Mouse (Mus musculus) liver, embryonic 14.5 days (tissue): ENCODE data around the gene Itga5. TPM values are rescaled to one million over a fixed set of nuclear protein-coding genes. Genes with fewer than 3 reads are reported as not detected.

Experiments used
- ATAC-seq: fragments of 200-750 bp; cut with Nextera tagmentation; 2 replicates; pipeline ENCODE4 v1.8.0; 2017; ENCODE audit warnings: moderate number of reproducible peaks, mild to moderate bottlenecking, moderate library complexity; ENCODE audit not compliant: insufficient read depth
- DNase-seq, 3 experiments: peaks; one replicate each; pipeline ENCODE4 v3.0.0-alpha.2; 2012 to 2013; ENCODE audit warnings: low read depth in 3 of 3, low spot score in 3 of 3
- H3K27ac ChIP-seq: fragments of 300-500 bp; sonication (generic); 2 replicates; pipeline ENCODE4 v1.5.1; 2014; ENCODE audit warnings: moderate library complexity, mild to moderate bottlenecking, control low read depth, inconsistent platforms
- H3K27me3 ChIP-seq: fragments of 300-500 bp; sonication (generic); 2 replicates; pipeline ENCODE4 v1.6.1; 2014; ENCODE audit warnings: mild to moderate bottlenecking, low read length, moderate library complexity; ENCODE audit not compliant: control insufficient read depth, insufficient read depth
- H3K36me3 ChIP-seq: fragments of 300-500 bp; sonication (generic); replicated peaks from 2 replicates; pipeline ENCODE4 v1.6.1; 2014; ENCODE audit warnings: low read depth; ENCODE audit not compliant: control insufficient read depth, insufficient read depth
- H3K4me1 ChIP-seq, 2 experiments: fragments of 200-500 bp in 1 of 2; fragments of 300-500 bp in 1 of 2; sonication (generic) in 1 of 2; replicated peaks; 2 replicates each; pipeline ENCODE4 v1.6.1; 2012 to 2014; ENCODE audit warnings: antibody characterized with exemption in 1 of 2, inconsistent platforms in 1 of 2, low read length in 1 of 2; ENCODE audit not compliant: control insufficient read depth in 2 of 2, insufficient read depth in 2 of 2
- H3K4me2 ChIP-seq: fragments of 300-500 bp; sonication (generic); 2 replicates; pipeline ENCODE4 v1.6.1; 2014; ENCODE audit warnings: low read depth, mild to moderate bottlenecking, control low read depth, moderate library complexity
- H3K4me3 ChIP-seq, 2 experiments: fragments of 200-500 bp in 1 of 2; fragments of 300-500 bp in 1 of 2; sonication (generic) in 1 of 2; 2 replicates each; pipeline ENCODE4 v1.5.1; 2012 to 2014; ENCODE audit warnings: low read depth in 2 of 2, low read length in 2 of 2, mild to moderate bottlenecking in 2 of 2, control low read depth in 1 of 2, inconsistent platforms in 1 of 2, moderate library complexity in 1 of 2; ENCODE audit not compliant: insufficient read depth in 1 of 2
- H3K9ac ChIP-seq: fragments of 300-500 bp; sonication (generic); replicated peaks from 2 replicates; pipeline ENCODE4 v1.6.1; 2014; ENCODE audit warnings: mild to moderate bottlenecking, control low read depth, moderate library complexity
- H3K9me3 ChIP-seq: fragments of 300-500 bp; sonication (generic); 2 replicates; pipeline ENCODE4 v1.6.1; 2016; ENCODE audit warnings: low read length, mixed read lengths; ENCODE audit not compliant: control insufficient read depth
- CTCF ChIP-seq: IDR thresholded peaks from 2 replicates; pipeline ENCODE4 v1.5.1; 2016; ENCODE audit warnings: antibody characterized with exemption, low read depth, control low read depth
- EP300 ChIP-seq: IDR thresholded peaks from 2 replicates; pipeline ENCODE4 v1.6.1; 2016; ENCODE audit warnings: antibody characterized with exemption, low read depth
- WGBS: fragments of 180-500 bp; shearing (Covaris S2); extraction: QIAGEN DNeasy Blood & Tissue Kit; methylation state at CpG from one replicate; pipeline ENCODE4 v1.1.7; 2014; ENCODE audit not compliant: insufficient replicate concordance; 5-methylcytosine and 5-hydroxymethylcytosine counted together
- polyA plus RNA-seq, 2 experiments: library from polyadenylated mRNA; depleted of rRNA in 1 of 2; stranded (reverse) in 1 of 2; unstranded in 1 of 2; fragments of >200 nt; fragmentation: Nextera tagmentation in 1 of 2; extraction: Ambion mirVana in 1 of 2; gene quantifications; 2 replicates each; pipeline versions ENCODE4 v1.2.1 to v1.2.3; 2012 to 2014

Itga5 gene
- polyA plus RNA-seq, 2 experiments: 8.4 to 9.9 TPM

GRCm38 (mm10) chr15:103333081-103333615 lies 33.4 kb downstream of the Itga5 start:
- Histone ChIP-seq H3K36me3 (no peaks in the 10 kb centered on the region), H3K9ac (no peak overlapping the region), H3K4me3 (peak overlapping the region; percentile 3 to 6; a peak in 1 of 4 replicates), H3K9me3 (no peaks in the 10 kb centered on the region), H3K4me2 (peak overlapping the region; percentile 47), H3K27me3 (no peaks in the 10 kb centered on the region; the same call in 1 of the 2 replicates), H3K4me1 (peaks cover 0 to 21% of the 10 kb centered on the region in 2 experiments; a peak in 3 of 4 replicates), H3K27ac (no peak overlapping the region)
- ATAC-seq: no peak
- DNase-seq: no peak
- TF ChIP-seq CTCF (no peak), EP300 (no peak)
- WGBS: 56% methylated on average over 5 of the region's 5 CpGs

- H3K27ac ChIP-seq: no peak overlapping the region
- no peaks in the 10 kb centered on the region for H3K27me3 ChIP-seq
- H3K4me2 ChIP-seq: peak overlapping the region; percentile 68
- DNase-seq: peak; percentile 57 to 68 (median 63)
- WGBS: under 1% methylated on average over 38 of the region's 40 CpGs
- H3K9me3 ChIP-seq: no peaks in the 10 kb centered on the region
- peaks cover 0 to 8% of the 10 kb centered on the region in 2 experiments; a peak in 2 of 4 replicates for H3K4me1 ChIP-seq
- peak overlapping the region; percentile 55 to 64 for H3K4me3 ChIP-seq
- no peaks in the 10 kb centered on the region for H3K36me3 ChIP-seq
- no peak overlapping the region; the same call in 1 of the 2 replicates for H3K9ac ChIP-seq
- TF ChIP-seq EP300 (no peak), CTCF (peak; percentile 99)
- ATAC-seq: peak; percentile 95
These were observed 42.9 kb downstream of the Itga5 start for GRCm38 (mm10) chr15:103323455-103324247.

- Histone ChIP-seq H3K36me3 (no peaks in the 10 kb centered on the region), H3K4me3 (peak overlapping the region; percentile 55 to 57), H3K4me1 (peaks cover 0 to 8% of the 10 kb centered on the region in 2 experiments; a peak in 2 of 4 replicates), H3K4me2 (peak overlapping the region; percentile 68), H3K9ac (peak overlapping the region; percentile 42), H3K27ac (no peak overlapping the region), H3K27me3 (no peaks in the 10 kb centered on the region), H3K9me3 (no peaks in the 10 kb centered on the region)
- DNase-seq (no peak), ATAC-seq (peak; percentile 61)
- WGBS: 4% methylated on average over 14 of the region's 26 CpGs
- TF ChIP-seq EP300: no peak
- no peak for TF ChIP-seq CTCF
These were observed 43.5 kb downstream of the Itga5 start for GRCm38 (mm10) chr15:103323070-103323454.

GRCm38 (mm10) chr15:103322396-103322795 lies 44.2 kb downstream of the Itga5 start:
- ATAC-seq (no peak), DNase-seq (no peak)
- Histone ChIP-seq H3K9me3 (no peaks in the 10 kb centered on the region), H3K4me2 (peak overlapping the region; percentile 68), H3K27me3 (no peaks in the 10 kb centered on the region), H3K9ac (no peak overlapping the region), H3K36me3 (no peaks in the 10 kb centered on the region), H3K4me3 (peak overlapping the region in 1 of 2 experiments; percentile 57; a peak in 1 of 4 replicates), H3K4me1 (peaks cover 0 to 8% of the 10 kb centered on the region in 2 experiments; a peak in 2 of 4 replicates), H3K27ac (no peak overlapping the region)
- TF ChIP-seq CTCF (no peak), EP300 (no peak)
- 79% methylated on average over 4 of the region's 4 CpGs for WGBS

GRCm38 (mm10) chr15:103321076-103321475 lies 45.5 kb downstream of the Itga5 start:
- no peak for DNase-seq

More at GRCm38 (mm10) chr15:103321076-103321475, 45.5 kb downstream of the Itga5 start:
- Histone ChIP-seq H3K9ac (no peak overlapping the region), H3K9me3 (no peaks in the 10 kb centered on the region), H3K36me3 (no peaks in the 10 kb centered on the region), H3K4me2 (no peak overlapping the region), H3K4me1 (peaks cover 0 to 8% of the 10 kb centered on the region in 2 experiments; a peak in 2 of 4 replicates), H3K4me3 (no peak overlapping the region), H3K27ac (no peak overlapping the region), H3K27me3 (no peaks in the 10 kb centered on the region)
- 56% methylated on average over 1 of the region's 1 CpGs for WGBS
- no peak for ATAC-seq
- TF ChIP-seq CTCF (peak; percentile 69), EP300 (no peak)
